Mouse (Mus musculus): ENCODE data around the gene Epha6. TPM values are rescaled to one million over a fixed set of nuclear protein-coding genes. Genes with fewer than 3 reads are reported as not detected.
A peak's percentile ranks its signal among the peaks of the same experiment; 100 is the strongest.

Epha6 gene
- polyA plus RNA-seq, 1 experiment from 2014 or later, result not detected

DNA sequence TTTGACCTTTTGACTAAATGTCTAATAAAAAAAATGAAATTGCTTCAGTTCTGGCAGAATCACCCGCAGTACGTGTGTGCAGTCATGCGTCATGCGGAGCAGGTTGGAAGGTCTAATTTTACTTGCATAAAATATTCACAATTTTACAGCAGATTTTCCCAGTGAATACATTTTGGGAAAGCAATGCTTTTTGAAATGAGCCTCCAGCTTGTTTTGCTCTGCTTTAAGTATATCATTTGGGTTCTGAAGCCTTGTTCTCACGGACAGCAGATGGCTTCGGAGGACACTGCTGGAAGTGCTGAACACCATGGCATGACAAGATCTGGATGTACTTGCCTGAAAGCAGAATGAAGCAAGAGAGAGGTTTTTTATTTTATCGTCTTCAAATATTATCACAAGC is 912.1 kb downstream of the Epha6 start:
- Histone ChIP-seq H3K27me3 (no peaks in the 10 kb centered on the region), H3K27ac (no peak overlapping the region), H3K9me3 (no peaks in the 10 kb centered on the region), H3K9ac (no peak overlapping the region), H3K36me3 (no peaks in the 10 kb centered on the region), H3K4me2 (no peak overlapping the region), H3K4me1 (no peaks in the 10 kb centered on the region), H3K4me3 (no peak overlapping the region)
- 88% methylated on average over 7 of the region's 7 CpGs for WGBS
- no peak for ATAC-seq (ENCODE audit: borderline replicate concordance, extremely low read depth, low FRiP score, low TSS enrichment)

DNA sequence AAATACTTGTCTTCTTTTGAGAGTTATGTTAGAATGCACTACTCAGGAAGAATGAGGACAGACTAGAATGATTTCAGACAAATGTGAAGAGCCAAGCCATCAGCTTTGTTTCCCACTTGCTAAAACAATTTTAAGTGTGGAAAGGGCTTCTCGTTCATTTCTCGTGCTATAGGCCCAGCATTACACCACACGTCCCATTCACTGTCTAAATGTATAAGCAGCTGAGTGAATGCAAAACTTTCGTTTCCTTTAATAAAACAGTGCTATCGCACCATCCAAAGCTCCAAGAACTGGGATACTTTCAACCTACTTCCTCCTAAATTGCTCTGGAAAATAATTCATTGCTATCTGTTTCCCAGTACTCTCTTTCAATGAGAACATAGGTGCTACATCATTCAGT is 916.2 kb downstream of the Epha6 start:
- ATAC-seq (ENCODE audit: borderline replicate concordance, extremely low read depth, low FRiP score, low TSS enrichment), result no peak
- Histone ChIP-seq H3K9ac (no peak overlapping the region), H3K27ac (no peak overlapping the region), H3K4me1 (no peaks in the 10 kb centered on the region), H3K36me3 (no peaks in the 10 kb centered on the region), H3K27me3 (no peaks in the 10 kb centered on the region), H3K4me3 (no peak overlapping the region), H3K4me2 (no peak overlapping the region), H3K9me3 (no peaks in the 10 kb centered on the region)
- WGBS, result 84% methylated on average over 5 of the region's 5 CpGs

DNA sequence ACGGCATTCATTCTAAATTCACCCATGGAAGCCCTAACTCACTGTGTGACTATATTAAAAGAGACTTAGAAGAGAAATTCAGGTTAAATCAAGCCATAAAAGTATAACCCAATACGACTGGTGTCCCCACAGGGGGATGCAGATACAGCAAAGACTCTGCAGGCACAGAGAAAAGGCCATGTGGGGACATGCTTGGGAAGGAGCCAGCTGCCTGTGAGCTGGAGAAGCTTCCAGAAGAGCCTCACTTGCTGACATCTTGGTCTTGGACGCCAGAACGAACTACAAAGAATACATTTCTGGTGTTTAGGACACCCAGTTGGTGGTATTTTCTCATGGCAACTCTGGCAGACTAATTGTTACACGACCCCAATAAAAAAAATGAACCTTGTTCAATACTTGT is 920.2 kb downstream of the Epha6 start:
- Histone ChIP-seq H3K27me3 (no peaks in the 10 kb centered on the region), H3K9me3 (no peaks in the 10 kb centered on the region), H3K27ac (no peak overlapping the region), H3K4me2 (no peak overlapping the region), H3K4me1 (no peaks in the 10 kb centered on the region), H3K4me3 (no peak overlapping the region), H3K9ac (no peak overlapping the region), H3K36me3 (no peaks in the 10 kb centered on the region)
- WGBS, result 62% methylated on average over 5 of the region's 5 CpGs
- no peak for ATAC-seq (ENCODE audit: borderline replicate concordance, extremely low read depth, low FRiP score, low TSS enrichment)

DNA sequence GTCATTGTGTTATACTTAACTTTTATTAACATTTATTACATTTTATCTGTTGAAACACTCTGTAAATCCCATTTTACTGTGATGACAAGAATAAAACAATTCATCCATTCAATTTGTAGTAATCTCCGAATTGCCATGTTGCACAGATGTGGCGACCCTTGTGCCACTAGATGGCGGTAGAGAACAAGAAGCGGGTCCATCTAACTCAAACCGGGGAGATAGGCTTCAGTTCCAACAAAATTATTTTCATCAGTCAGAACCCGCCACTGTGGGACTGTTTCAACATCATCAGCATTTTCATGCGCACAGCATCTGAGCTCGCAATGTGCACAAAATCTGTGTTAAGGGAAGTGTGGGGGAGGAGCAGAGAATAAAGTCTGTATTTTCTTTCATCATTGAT is 921.9 kb downstream of the Epha6 start:
- Histone ChIP-seq H3K9me3 (no peaks in the 10 kb centered on the region), H3K4me3 (no peak overlapping the region), H3K4me2 (no peak overlapping the region), H3K36me3 (no peaks in the 10 kb centered on the region), H3K4me1 (no peaks in the 10 kb centered on the region), H3K27ac (no peak overlapping the region), H3K9ac (no peak overlapping the region), H3K27me3 (no peaks in the 10 kb centered on the region)
- ATAC-seq (ENCODE audit: borderline replicate concordance, extremely low read depth, low FRiP score, low TSS enrichment), result peak; percentile 49; the same call in 1 of the 2 replicates
- 6% methylated on average over 8 of the region's 8 CpGs for WGBS

DNA sequence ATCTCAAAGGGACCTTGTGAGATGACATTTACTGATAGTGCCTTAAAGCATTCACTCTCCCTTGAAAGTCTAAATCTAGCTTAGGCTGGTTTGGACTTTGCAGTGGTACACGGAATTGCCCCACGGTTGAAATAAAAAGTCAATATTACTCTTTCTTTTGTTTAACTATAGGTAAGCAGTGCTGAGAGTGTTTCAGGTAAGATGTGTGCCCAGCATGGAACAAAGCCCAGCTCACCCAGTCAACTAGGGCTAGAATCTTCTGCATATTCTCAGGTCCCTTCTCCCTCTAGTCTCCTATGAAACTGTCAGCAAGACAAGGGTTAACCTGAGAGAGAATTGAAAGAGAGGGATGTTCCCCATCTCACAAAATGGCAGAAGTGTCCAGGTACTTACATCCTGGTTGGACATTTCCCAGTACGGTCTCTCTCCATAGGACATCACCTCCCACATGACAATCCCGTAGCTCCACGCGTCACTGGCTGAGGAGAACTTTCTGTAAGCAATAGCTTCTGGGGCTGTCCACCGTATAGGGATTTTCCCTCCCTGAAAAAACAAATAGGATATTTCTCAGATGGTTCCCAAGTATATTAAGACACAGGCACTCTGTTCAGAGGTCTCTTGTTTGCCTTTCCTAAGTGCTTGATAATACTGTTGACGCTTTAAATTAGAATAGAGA is 923.0 kb downstream of the Epha6 start:
- H3K36me3 ChIP-seq, result no peaks in the 10 kb centered on the region
- WGBS, result 66% methylated on average over 8 of the region's 8 CpGs

DNA sequence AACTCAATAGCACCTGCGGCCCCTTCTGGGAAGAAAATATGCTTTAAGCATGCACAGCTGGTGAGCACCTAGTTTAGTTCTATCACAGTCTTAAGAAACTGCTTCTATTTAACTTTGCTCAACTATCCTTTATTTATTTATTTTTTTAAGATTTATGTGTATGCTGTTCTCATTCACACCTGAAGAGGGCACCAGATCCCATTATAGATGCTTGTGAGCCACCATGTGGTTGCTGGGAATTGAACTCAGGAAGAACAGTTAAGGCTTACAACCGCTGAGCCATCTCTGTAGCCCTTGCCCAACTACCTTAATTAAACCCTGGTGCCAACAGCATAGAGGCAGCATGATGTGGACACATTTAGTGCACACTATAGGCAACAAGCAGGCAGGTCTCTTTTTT is 938.4 kb downstream of the Epha6 start:
- Histone ChIP-seq H3K27me3 (no peaks in the 10 kb centered on the region), H3K4me2 (no peak overlapping the region), H3K4me3 (no peak overlapping the region), H3K9me3 (no peaks in the 10 kb centered on the region), H3K27ac (no peak overlapping the region), H3K4me1 (no peaks in the 10 kb centered on the region), H3K9ac (no peak overlapping the region), H3K36me3 (no peaks in the 10 kb centered on the region)
- WGBS, result 80% methylated on average over 2 of the region's 2 CpGs
- no peak for ATAC-seq (ENCODE audit: borderline replicate concordance, extremely low read depth, low FRiP score, low TSS enrichment)

More for the DNA sequence above, 923.0 kb downstream of the Epha6 start:
- Histone ChIP-seq H3K9me3 (no peaks in the 10 kb centered on the region), H3K4me2 (no peak overlapping the region), H3K9ac (no peak overlapping the region), H3K4me3 (no peak overlapping the region), H3K4me1 (no peaks in the 10 kb centered on the region), H3K27me3 (no peaks in the 10 kb centered on the region), H3K27ac (no peak overlapping the region)
- ATAC-seq (ENCODE audit: borderline replicate concordance, extremely low read depth, low FRiP score, low TSS enrichment), result no peak

DNA sequence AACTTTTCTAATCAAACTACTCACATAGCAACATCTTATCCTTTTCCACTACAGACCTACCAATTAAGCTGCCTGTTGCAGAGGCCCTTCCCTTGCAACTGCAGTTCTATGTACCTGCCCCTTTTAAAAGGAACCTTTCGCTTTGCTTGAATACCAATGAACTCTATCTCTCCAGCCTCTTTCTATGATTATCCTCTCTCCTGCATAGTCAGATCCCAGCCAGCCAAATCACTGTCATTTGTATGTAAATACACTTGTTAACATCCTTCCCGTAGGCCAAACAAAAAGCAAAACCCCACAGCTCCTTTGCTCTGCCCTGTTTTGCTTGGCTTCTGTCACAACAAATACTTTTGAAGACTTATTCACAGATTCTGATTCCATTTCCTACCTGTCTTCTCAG is 961.6 kb downstream of the Epha6 start:
- no peaks in the 10 kb centered on the region for H3K9me3 ChIP-seq
- no peak overlapping the region for H3K4me2 ChIP-seq
- H3K4me1 ChIP-seq, result no peaks in the 10 kb centered on the region
- H3K36me3 ChIP-seq, result no peaks in the 10 kb centered on the region
- ATAC-seq (ENCODE audit: borderline replicate concordance, extremely low read depth, low FRiP score, low TSS enrichment), result no peak
- H3K27me3 ChIP-seq, result no peaks in the 10 kb centered on the region
- H3K27ac ChIP-seq, result no peak overlapping the region
- WGBS, result 62% methylated on average over 2 of the region's 2 CpGs
- H3K9ac ChIP-seq, result no peak overlapping the region
- no peak overlapping the region for H3K4me3 ChIP-seq

DNA sequence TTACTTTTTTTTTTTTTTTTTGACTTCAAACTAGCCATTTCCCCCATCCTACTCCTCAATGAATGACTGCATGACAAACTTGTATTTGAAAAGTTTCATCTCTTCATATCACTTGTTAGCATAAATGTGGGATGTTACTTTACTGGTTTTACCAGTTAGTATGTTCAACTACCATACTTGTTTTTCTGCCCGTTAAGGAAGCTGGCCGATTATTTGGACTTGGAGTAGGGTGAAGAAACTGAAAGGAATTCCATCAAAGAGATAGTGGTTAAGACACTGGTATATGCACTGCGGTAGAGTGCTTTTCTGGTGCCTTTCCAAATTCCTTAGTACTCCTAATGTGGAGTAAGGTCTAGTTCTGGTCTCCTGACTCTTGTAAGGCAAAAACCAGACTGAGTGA is 965.3 kb downstream of the Epha6 start:
- no peak overlapping the region for H3K27ac ChIP-seq
- no peaks in the 10 kb centered on the region for H3K4me1 ChIP-seq
- H3K4me3 ChIP-seq, result no peak overlapping the region; the same call in 1 of the 2 replicates
- H3K9me3 ChIP-seq, result no peaks in the 10 kb centered on the region
- H3K9ac ChIP-seq, result no peak overlapping the region
- no peak for ATAC-seq (ENCODE audit: borderline replicate concordance, extremely low read depth, low FRiP score, low TSS enrichment)
- H3K27me3 ChIP-seq, result no peaks in the 10 kb centered on the region
- 71% methylated on average over 3 of the region's 3 CpGs for WGBS
- H3K36me3 ChIP-seq, result no peaks in the 10 kb centered on the region
- H3K4me2 ChIP-seq, result no peak overlapping the region

DNA sequence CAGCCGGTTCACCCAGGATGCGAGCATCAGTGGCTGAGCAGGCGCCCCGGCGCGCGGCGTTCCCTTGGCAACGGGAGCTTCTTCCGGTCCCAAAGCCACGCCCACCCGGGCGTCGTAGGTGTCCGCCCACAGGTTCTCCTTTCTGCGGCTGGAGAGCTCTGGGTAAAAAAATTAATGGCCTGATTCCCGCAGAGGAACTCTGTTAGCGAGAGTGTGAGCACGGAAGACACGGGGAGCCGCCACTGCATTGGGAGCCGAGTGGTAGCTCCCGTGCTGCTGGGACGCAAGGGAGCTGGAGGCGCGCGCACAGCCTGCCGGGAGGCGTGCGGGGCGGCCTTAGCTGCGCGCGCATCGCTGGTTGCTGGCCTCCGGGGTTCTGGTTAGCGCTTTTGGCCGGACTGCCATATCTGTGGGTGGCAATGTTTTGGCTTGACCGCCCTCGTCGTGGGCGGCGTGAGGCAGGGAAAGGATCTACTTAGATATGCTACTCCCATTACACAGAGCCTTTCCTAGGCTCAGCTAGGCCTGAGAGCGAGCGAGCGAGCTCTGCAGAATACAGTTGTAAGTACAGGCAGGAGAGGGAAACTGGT is 966.1 kb downstream of the Epha6 start, which contains the start of gene Arl6:
Gene Arl6, minus strand, starts transcription at position 290 of the 590 bp plus-strand sequence.
- Histone ChIP-seq H3K4me3 (peak within 1 kb of the TSS; percentile 65), H3K27me3 (no peaks in the 10 kb centered on the region), H3K9ac (peak within 1 kb of the TSS; percentile 59), H3K4me2 (peak within 1 kb of the TSS; percentile 80), H3K36me3 (no peaks in the 10 kb centered on the region), H3K9me3 (no peaks in the 10 kb centered on the region), H3K27ac (peak within 1 kb of the TSS; percentile 99), H3K4me1 (no peaks in the 10 kb centered on the region)
- under 1% methylated on average over 46 of the region's 46 CpGs for WGBS
- ATAC-seq (ENCODE audit: borderline replicate concordance, extremely low read depth, low FRiP score, low TSS enrichment), result peak; percentile 98

DNA sequence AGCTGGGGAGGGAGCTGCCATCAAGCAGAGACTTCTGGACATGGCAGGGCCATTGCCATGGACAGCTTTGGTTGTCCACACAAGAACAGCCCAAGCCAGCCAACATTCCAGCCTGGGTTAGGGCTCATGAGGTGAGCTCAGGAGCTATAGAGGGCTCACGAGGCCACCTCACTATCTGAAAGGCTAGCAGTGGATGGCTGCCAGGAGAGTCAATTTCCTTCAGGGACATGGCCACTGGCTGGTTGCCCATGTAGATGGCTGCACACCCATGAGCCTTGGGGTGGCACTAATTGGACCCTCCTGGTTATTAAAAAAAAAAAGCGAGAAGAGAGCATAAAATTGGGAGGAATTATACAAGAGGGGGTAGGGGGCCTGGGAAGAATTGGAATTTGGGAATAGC is 970.7 kb downstream of the Epha6 start:
- Histone ChIP-seq H3K9me3 (no peaks in the 10 kb centered on the region), H3K4me1 (no peaks in the 10 kb centered on the region), H3K4me2 (no peak overlapping the region), H3K4me3 (no peak overlapping the region), H3K27me3 (no peaks in the 10 kb centered on the region), H3K9ac (no peak overlapping the region), H3K36me3 (peaks cover 4% of the 10 kb centered on the region; the same call in 1 of the 2 replicates), H3K27ac (no peak overlapping the region)
- ATAC-seq (ENCODE audit: borderline replicate concordance, extremely low read depth, low FRiP score, low TSS enrichment), result no peak
- WGBS, result 80% methylated on average over 2 of the region's 2 CpGs

DNA sequence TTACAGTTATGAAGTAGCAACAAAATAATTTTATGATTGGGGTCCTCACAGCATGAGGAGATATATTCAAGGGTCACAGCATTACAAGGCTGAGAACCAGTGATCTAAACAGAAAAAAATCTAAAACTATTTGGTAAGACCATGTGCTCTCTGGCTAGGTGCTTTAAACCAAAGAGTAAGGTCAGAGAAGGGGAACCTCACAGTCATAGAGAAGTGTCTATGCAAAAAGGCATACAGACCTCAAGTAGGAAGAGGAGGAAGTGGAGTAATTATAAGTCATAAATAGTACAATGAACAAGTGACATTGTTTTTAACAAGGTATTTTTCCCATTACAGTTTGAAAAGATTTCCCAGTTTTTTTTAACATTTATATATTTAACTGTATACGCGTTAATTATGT is 983.8 kb downstream of the Epha6 start:
- no peaks in the 10 kb centered on the region for H3K27me3 ChIP-seq
- no peak overlapping the region for H3K9ac ChIP-seq
- ATAC-seq (ENCODE audit: borderline replicate concordance, extremely low read depth, low FRiP score, low TSS enrichment), result no peak

DNA sequence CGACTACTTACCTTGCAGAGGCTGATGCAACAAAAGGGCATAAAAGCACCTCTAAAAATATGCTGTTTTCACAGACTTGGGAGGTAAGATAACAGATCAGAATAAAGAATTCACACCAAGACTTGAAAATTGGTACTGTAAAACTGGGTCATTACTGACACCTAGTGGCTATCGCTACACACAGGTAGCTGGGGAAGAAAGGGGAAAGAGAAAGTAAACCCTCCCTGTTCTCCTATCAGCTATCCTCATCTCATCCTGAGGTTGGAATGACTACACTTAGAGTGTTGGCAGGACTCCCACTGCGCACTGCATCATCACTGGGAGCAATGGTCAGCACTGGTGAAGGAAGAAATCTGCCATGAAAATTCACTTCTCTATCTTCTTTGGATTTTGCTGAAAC is 988.2 kb downstream of the Epha6 start:
- no peak for ATAC-seq (ENCODE audit: borderline replicate concordance, extremely low read depth, low FRiP score, low TSS enrichment)
- no peak overlapping the region for H3K4me2 ChIP-seq
- no peaks in the 10 kb centered on the region for H3K4me1 ChIP-seq
- no peaks in the 10 kb centered on the region for H3K27me3 ChIP-seq
- WGBS, result 28% methylated on average over 3 of the region's 3 CpGs
- H3K36me3 ChIP-seq, result no peaks in the 10 kb centered on the region
- no peak overlapping the region for H3K27ac ChIP-seq
- no peaks in the 10 kb centered on the region for H3K9me3 ChIP-seq
- no peak overlapping the region for H3K9ac ChIP-seq
- no peak overlapping the region for H3K4me3 ChIP-seq

More for the DNA sequence above, 983.8 kb downstream of the Epha6 start:
- no peak overlapping the region for H3K4me2 ChIP-seq
- 100% methylated on average over 2 of the region's 2 CpGs for WGBS
- no peaks in the 10 kb centered on the region for H3K36me3 ChIP-seq
- H3K4me3 ChIP-seq, result no peak overlapping the region
- H3K4me1 ChIP-seq, result no peaks in the 10 kb centered on the region
- no peak overlapping the region for H3K27ac ChIP-seq
- no peaks in the 10 kb centered on the region for H3K9me3 ChIP-seq
